Mouse (Mus musculus) forebrain, postnatal 0 days (tissue): ENCODE data around the gene Dnmt3b. TPM values are rescaled to one million over a fixed set of nuclear protein-coding genes. Genes with fewer than 3 reads are reported as not detected.
A peak's percentile ranks its signal among the peaks of the same experiment; 100 is the strongest.
"Not testable (repeated sequence)": the region's sequence is repeated elsewhere in the genome, so short reads cannot be mapped to it uniquely, and the experiment has no call there.

Experiments
- ATAC-seq: fragments of 200-750 bp; cut with Nextera tagmentation; 2 replicates; pipeline ENCODE4 v1.8.0; 2017; ENCODE audit warnings: mild to moderate bottlenecking, moderate library complexity
- DNase-seq: peaks from one replicate; pipeline ENCODE4 v3.0.0-alpha.2; 2015
- H3K27ac ChIP-seq: fragments of 300-500 bp; sonication (generic); 2 replicates; pipeline ENCODE4 v1.5.1; 2014; ENCODE audit warnings: low read depth, mild to moderate bottlenecking, antibody characterized with exemption, low read length, moderate library complexity, mixed read lengths
- H3K27me3 ChIP-seq: fragments of 300-500 bp; sonication (generic); 2 replicates; pipeline ENCODE4 v1.6.1; 2014; ENCODE audit warnings: mild to moderate bottlenecking, low read length, mixed read lengths; ENCODE audit not compliant: insufficient read depth
- H3K36me3 ChIP-seq: fragments of 300-500 bp; sonication (generic); 2 replicates; pipeline ENCODE4 v1.6.1; 2014; ENCODE audit warnings: mild to moderate bottlenecking, moderate library complexity; ENCODE audit not compliant: insufficient read depth
- H3K4me1 ChIP-seq: fragments of 300-500 bp; sonication (generic); 2 replicates; pipeline ENCODE4 v1.6.1; 2014; ENCODE audit warnings: antibody characterized with exemption; ENCODE audit not compliant: insufficient read depth
- H3K4me2 ChIP-seq: fragments of 300-500 bp; sonication (generic); 2 replicates; pipeline ENCODE4 v1.6.1; 2014; ENCODE audit warnings: low read depth, mild to moderate bottlenecking, moderate library complexity
- H3K4me3 ChIP-seq: fragments of 300-500 bp; sonication (generic); 2 replicates; pipeline ENCODE4 v1.5.1; 2014; ENCODE audit warnings: low read depth, low read length, mixed read lengths
- H3K9ac ChIP-seq: fragments of 300-500 bp; sonication (generic); 2 replicates; pipeline ENCODE4 v1.6.1; 2014; ENCODE audit warnings: mild to moderate bottlenecking
- H3K9me3 ChIP-seq: fragments of 300-500 bp; sonication (generic); 2 replicates; pipeline ENCODE4 v1.6.1; 2016; ENCODE audit warnings: low read length
- CTCF ChIP-seq: sonication (generic); IDR thresholded peaks from 2 replicates; pipeline ENCODE4 v1.5.1; 2016; ENCODE audit warnings: antibody characterized with exemption, control low read depth, low read depth
- WGBS: fragments of 180-500 bp; shearing (Covaris S2); extraction: QIAGEN DNeasy Blood & Tissue Kit; methylation state at CpG from one replicate; pipeline ENCODE4 v1.1.7; 2014; 5-methylcytosine and 5-hydroxymethylcytosine counted together
- polyA plus RNA-seq: library from polyadenylated mRNA; unstranded; fragments of >200 nt; fragmentation: Nextera tagmentation; extraction: Ambion mirVana; gene quantifications from 2 replicates; pipeline ENCODE4 v1.2.1, GENCODE M21; 2015
- total RNA-seq: library from RNA; depleted of rRNA; stranded (reverse); fragments of >200 nt; gene quantifications from 2 replicates; pipeline ENCODE4 v1.2.3, GENCODE M21; 2014

Dnmt3b gene
- total and polyA plus RNA-seq, 2 experiments from 2014 or later, result 1.9 to 3.9 TPM

DNA sequence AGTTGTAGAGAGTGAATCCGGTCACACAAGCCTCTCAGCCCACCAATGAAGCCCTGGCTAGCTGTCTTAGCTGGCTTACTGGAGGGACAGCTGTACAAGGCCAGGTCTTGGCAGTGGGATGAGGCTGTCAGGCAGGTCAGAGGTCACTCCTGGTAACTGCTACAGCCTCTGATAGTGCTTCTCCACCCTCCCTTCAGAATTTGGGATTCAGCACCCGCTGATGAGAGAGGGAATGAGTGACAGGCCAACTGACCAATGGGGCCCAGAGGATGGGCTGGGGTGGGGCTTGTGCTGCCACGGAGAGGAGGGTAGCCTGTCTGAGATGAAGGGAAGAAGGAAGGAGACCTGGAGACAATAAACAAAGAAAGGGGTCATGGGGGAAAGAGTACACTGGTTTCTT, 11.4 kb downstream of the Dnmt3b start:
- ATAC-seq (no peak), DNase-seq (no peak)
- peaks cover 14% of the 10 kb centered on the region for H3K36me3 ChIP-seq
- no peak overlapping the region for H3K4me2 ChIP-seq
- no peaks in the 10 kb centered on the region for H3K4me1 ChIP-seq
- WGBS, result 68% methylated on average over 3 of the region's 3 CpGs
- no peak overlapping the region for H3K4me3 ChIP-seq
- H3K27me3 ChIP-seq, result no peaks in the 10 kb centered on the region
- H3K9me3 ChIP-seq, result no peaks in the 10 kb centered on the region
- H3K27ac ChIP-seq, result no peak overlapping the region
- H3K9ac ChIP-seq, result no peak overlapping the region
- TF ChIP-seq CTCF, result no peak

- ATAC-seq (no peak), DNase-seq (no peak)
- no peak for TF ChIP-seq CTCF
- Histone ChIP-seq H3K4me2 (no peak overlapping the region), H3K27me3 (no peaks in the 10 kb centered on the region), H3K36me3 (peaks cover 14% of the 10 kb centered on the region), H3K9ac (no peak overlapping the region), H3K4me1 (no peaks in the 10 kb centered on the region), H3K27ac (no peak overlapping the region), H3K4me3 (no peak overlapping the region), H3K9me3 (no peaks in the 10 kb centered on the region)
- WGBS, result 93% methylated on average over 7 of the region's 7 CpGs
Observed at GRCm38 (mm10) chr2:153665401-153665800, 16.2 kb downstream of the Dnmt3b start.

DNA sequence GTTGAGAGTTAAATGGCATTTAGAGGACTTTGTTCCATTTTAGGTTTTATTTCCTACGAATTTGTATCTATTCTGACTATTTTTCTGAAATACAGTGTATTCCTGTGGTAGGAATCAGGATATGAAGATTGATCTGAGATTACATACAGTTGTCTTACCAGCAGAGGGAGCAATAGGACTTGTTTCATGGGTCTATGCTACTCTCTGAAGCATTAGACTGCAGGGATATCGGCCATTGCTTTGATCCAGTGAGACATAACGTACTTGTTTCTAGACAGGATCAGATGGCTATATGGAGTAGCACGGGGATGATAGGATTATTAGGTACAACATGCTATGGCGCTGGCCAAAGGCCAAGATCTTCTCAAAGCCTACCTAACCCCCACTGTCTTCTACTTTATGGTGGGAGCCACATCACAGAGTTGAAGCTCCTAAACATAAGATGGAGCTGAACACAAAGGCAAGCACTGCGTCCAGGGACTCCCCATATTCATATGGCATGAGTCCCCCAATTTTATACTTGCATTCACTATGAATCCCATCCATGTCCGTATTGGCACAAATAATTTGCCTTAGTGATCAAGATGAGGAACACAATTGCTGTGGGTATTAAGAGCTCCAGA, 19.6 kb downstream of the Dnmt3b start:
- peak; percentile 94 for ATAC-seq
- no peaks in the 10 kb centered on the region for H3K27me3 ChIP-seq
- TF ChIP-seq CTCF, result peak; percentile 90
- H3K4me1 ChIP-seq, result no peaks in the 10 kb centered on the region
- no peaks in the 10 kb centered on the region for H3K9me3 ChIP-seq
- WGBS, result 55% methylated on average over 7 of the region's 7 CpGs
- H3K4me2 ChIP-seq, result no peak overlapping the region
- 0 out of 2 replicates have a peak, but pooled peaks cover 6% of the 10 kb centered on the region for H3K36me3 ChIP-seq
- no peak overlapping the region for H3K27ac ChIP-seq
- no peak overlapping the region for H3K9ac ChIP-seq
- DNase-seq, result peak; percentile 81
- no peak overlapping the region for H3K4me3 ChIP-seq

DNA sequence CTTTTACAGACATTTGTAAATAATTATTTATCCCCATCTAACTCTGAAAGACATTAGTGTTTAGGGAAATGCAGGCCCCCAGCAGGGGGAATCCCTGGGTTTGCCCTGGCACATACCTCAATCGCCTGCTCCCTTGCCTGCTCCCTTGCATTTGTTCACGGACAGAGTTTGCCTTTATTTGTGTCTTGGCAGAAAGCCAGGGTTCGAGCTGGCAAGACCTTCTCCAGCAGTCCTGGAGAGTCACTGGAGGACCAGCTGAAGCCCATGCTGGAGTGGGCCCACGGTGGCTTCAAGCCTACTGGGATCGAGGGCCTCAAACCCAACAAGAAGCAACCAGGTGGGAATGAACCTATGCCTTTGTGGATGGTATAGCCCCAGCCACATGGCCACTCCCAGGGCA, 20.9 kb downstream of the Dnmt3b start:
- 0 out of 2 replicates have a peak, but pooled peaks cover under 1% of the 10 kb centered on the region for H3K36me3 ChIP-seq
- no peaks in the 10 kb centered on the region for H3K4me1 ChIP-seq
- H3K27ac ChIP-seq, result no peak overlapping the region
- H3K27me3 ChIP-seq, result no peaks in the 10 kb centered on the region
- ATAC-seq, result peak; percentile 18; the same call in 1 of the 2 replicates
- no peak for DNase-seq
- no peak for TF ChIP-seq CTCF
- H3K9ac ChIP-seq, result no peak overlapping the region
- H3K9me3 ChIP-seq, result no peaks in the 10 kb centered on the region
- 44% methylated on average over 5 of the region's 5 CpGs for WGBS
- H3K4me3 ChIP-seq, result no peak overlapping the region
- no peak overlapping the region for H3K4me2 ChIP-seq

- TF ChIP-seq CTCF, result peak; percentile 25; the same call in 1 of the 2 replicates
- 93% methylated on average over 2 of the region's 2 CpGs for WGBS
- Histone ChIP-seq H3K4me3 (no peak overlapping the region), H3K4me2 (no peak overlapping the region), H3K4me1 (no peaks in the 10 kb centered on the region), H3K9me3 (no peaks in the 10 kb centered on the region), H3K9ac (no peak overlapping the region), H3K36me3 (peaks cover 9% of the 10 kb centered on the region; the same call in 1 of the 2 replicates), H3K27me3 (no peaks in the 10 kb centered on the region), H3K27ac (no peak overlapping the region)
- DNase-seq (no peak), ATAC-seq (no peak)
Observed at GRCm38 (mm10) chr2:153672619-153673018, 23.4 kb downstream of the Dnmt3b start.

DNA sequence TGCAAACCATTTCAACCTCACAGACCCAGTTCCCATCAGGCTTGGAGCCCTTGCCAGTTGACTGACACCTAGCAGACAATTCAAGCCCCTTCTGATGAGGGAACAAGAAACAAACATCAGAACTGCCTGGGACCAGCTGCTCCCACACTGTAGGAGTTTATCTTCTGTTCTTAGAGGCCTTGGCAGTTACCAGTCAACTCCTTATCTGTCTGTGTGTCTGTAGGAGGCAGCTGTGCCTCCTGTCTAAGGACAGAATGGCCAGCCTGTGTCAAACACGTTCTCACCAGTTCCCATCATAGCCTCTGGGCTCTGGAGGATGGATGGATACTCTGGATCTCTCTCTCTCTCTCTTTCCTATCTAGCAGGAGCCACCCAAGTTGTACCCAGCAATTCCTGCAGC, 26.1 kb downstream of the Dnmt3b start:
- H3K36me3 ChIP-seq, result peaks cover 15% of the 10 kb centered on the region; the same call in 1 of the 2 replicates
- 89% methylated on average over 1 of the region's 1 CpGs for WGBS
- H3K4me3 ChIP-seq, H3K9ac ChIP-seq, H3K4me2 ChIP-seq, H3K27me3 ChIP-seq, H3K9me3 ChIP-seq, ATAC-seq, H3K4me1 ChIP-seq, H3K27ac ChIP-seq, DNase-seq: not testable (repeated sequence)

DNA sequence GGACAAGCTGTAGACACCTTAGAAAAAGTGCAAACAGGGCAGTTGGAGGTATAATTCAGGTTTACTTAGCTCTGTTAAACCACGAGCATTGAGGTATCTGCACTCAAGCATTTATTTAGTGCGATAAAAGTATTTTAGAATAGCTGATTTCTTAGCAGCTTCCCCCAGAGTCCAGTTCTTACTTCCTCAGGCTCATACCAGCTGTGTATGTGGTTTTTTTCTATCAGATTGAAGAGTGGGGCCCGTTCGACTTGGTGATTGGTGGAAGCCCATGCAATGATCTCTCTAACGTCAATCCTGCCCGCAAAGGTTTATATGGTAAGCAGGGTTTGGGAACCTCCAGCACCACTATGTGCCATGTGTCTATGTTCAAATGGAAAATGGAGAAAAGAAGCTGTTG, 27.7 kb downstream of the Dnmt3b start:
- Histone ChIP-seq H3K27me3 (no peaks in the 10 kb centered on the region), H3K4me1 (no peaks in the 10 kb centered on the region), H3K9me3 (no peaks in the 10 kb centered on the region), H3K9ac (no peak overlapping the region), H3K27ac (no peak overlapping the region), H3K4me2 (no peak overlapping the region), H3K36me3 (peaks cover 15% of the 10 kb centered on the region; the same call in 1 of the 2 replicates), H3K4me3 (no peak overlapping the region)
- no peak for TF ChIP-seq CTCF
- ATAC-seq (no peak), DNase-seq (no peak)
- 92% methylated on average over 6 of the region's 6 CpGs for WGBS
